Comparison of ENCODE assay signal across 7 mouse cellular contexts in genomic region chr10:126957359-126958107, GRCm38 (mm10). TPM values are rescaled to one million over a fixed set of nuclear protein-coding genes. Genes with fewer than 3 reads are reported as not detected.
DNase-seq lines count a peak whose midpoint lies in the region; ATAC-seq and TF ChIP-seq lines count a peak whose summit lies in the region.

No protein-coding gene starts in this region.

- H3K27me3 ChIP-seq in embryonic facial prominence, embryonic 13.5 days, result 0 out of 2 replicates have a peak, but pooled peaks cover 3% of the 10 kb centered on the region
- no peaks in the 10 kb centered on the region for H3K27me3 ChIP-seq in heart, embryonic 13.5 days (replicated peaks)
- no peaks in the 10 kb centered on the region for H3K27me3 ChIP-seq in liver, adult 2 months (ENCODE audit: control insufficient read depth, insufficient read depth, low read length)
- no peaks in the 10 kb centered on the region for H3K27me3 ChIP-seq in midbrain, embryonic 16.5 days (ENCODE audit: control insufficient read depth, insufficient read depth, low read depth, low read length)

- H3K27ac ChIP-seq in embryonic facial prominence, embryonic 13.5 days, result peak overlapping the region; percentile 84
- peak overlapping the region; percentile 87 for H3K27ac ChIP-seq in heart, embryonic 13.5 days (replicated peaks)
- no peak overlapping the region for H3K27ac ChIP-seq in liver, adult 2 months (replicated peaks; ENCODE audit: insufficient read depth, low read depth, low read length)
- H3K27ac ChIP-seq in midbrain, embryonic 16.5 days (ENCODE audit: low read length), result peak overlapping the region; percentile 87

- 0 out of 2 replicates have a peak overlapping the region, but pooled peaks have one; percentile 9 for H3K4me3 ChIP-seq in embryonic facial prominence, embryonic 13.5 days
- H3K4me3 ChIP-seq in heart, embryonic 13.5 days, result peak overlapping the region; percentile 20
- H3K4me3 ChIP-seq in liver, adult 2 months (ENCODE audit: insufficient read depth, low read depth, low read length), result no peak overlapping the region
- peak overlapping the region; percentile 11; the same call in 1 of the 2 replicates for H3K4me3 ChIP-seq in midbrain, embryonic 16.5 days (ENCODE audit: low read depth, low read length)

- ATAC-seq in cerebellum, adult (ENCODE audit: insufficient number of reproducible peaks, low FRiP score, low TSS enrichment), result peak; percentile 51; the same call in 1 of the 2 replicates
- peak; percentile 40; the same call in 1 of the 2 replicates for ATAC-seq in embryonic facial prominence, embryonic 13.5 days (ENCODE audit: insufficient number of reproducible peaks, insufficient read depth, low FRiP score, low TSS enrichment, low read depth)
- peak; percentile 26; the same call in 1 of the 2 replicates for ATAC-seq in heart, embryonic 13.5 days (ENCODE audit: extremely low read depth, insufficient number of reproducible peaks, low FRiP score, low TSS enrichment)
- peak; percentile 90 for ATAC-seq in midbrain, embryonic 16.5 days

- no peaks in the 10 kb centered on the region for H3K36me3 ChIP-seq in embryonic facial prominence, embryonic 13.5 days
- no peaks in the 10 kb centered on the region for H3K36me3 ChIP-seq in heart, embryonic 13.5 days
- no peaks in the 10 kb centered on the region for H3K36me3 ChIP-seq in liver, adult 2 months (ENCODE audit: control insufficient read depth, insufficient read depth, low read length)
- no peaks in the 10 kb centered on the region for H3K36me3 ChIP-seq in midbrain, embryonic 16.5 days (ENCODE audit: control insufficient read depth, insufficient read depth, low read length)

- TF ChIP-seq CTCF in liver, adult 2 months (IDR thresholded peaks at IDR 0.05; ENCODE audit: low read depth, low read length), result no peak

- H3K9me3 ChIP-seq in embryonic facial prominence, embryonic 13.5 days, result no peaks in the 10 kb centered on the region
- 0 out of 2 replicates have a peak, but pooled peaks cover 4% of the 10 kb centered on the region for H3K9me3 ChIP-seq in heart, embryonic 13.5 days
- H3K9me3 ChIP-seq in midbrain, embryonic 16.5 days (replicated peaks; ENCODE audit: control insufficient read depth, low read length, poor library complexity, severe bottlenecking), result no peaks in the 10 kb centered on the region

- H3K79me2 ChIP-seq in liver, adult 2 months (ENCODE audit: control insufficient read depth, insufficient read depth, low read length), result no peaks in the 10 kb centered on the region

- 2% methylated on average over 25 of the region's 25 CpGs for WGBS in embryonic facial prominence, embryonic 13.5 days
- 4% methylated on average over 25 of the region's 25 CpGs for WGBS in heart, embryonic 13.5 days
- WGBS in liver, adult 2 months, result 21% methylated on average over 25 of the region's 25 CpGs
- under 1% methylated on average over 25 of the region's 25 CpGs for WGBS in midbrain, embryonic 16.5 days

- H3K9ac ChIP-seq in embryonic facial prominence, embryonic 13.5 days, result peak overlapping the region; percentile 65
- H3K9ac ChIP-seq in heart, embryonic 13.5 days, result peak overlapping the region; percentile 70
- H3K9ac ChIP-seq in liver, adult 2 months (ENCODE audit: low read depth, low read length), result no peak overlapping the region
- H3K9ac ChIP-seq in midbrain, embryonic 16.5 days (ENCODE audit: low read depth, low read length), result peak overlapping the region; percentile 57

- peak; percentile 67 for DNase-seq in kidney, postnatal 10 days
- DNase-seq in liver, adult 2 months (ENCODE audit: extremely low read depth, low read depth, low spot score), result peak; percentile 38
- peak; percentile 31 for DNase-seq in yolk sac, embryonic 10.5 days (ENCODE audit: low spot score)

- H3K4me2 ChIP-seq in embryonic facial prominence, embryonic 13.5 days, result peak overlapping the region; percentile 47
- H3K4me2 ChIP-seq in heart, embryonic 13.5 days, result peak overlapping the region; percentile 58
- peak overlapping the region; percentile 41 for H3K4me2 ChIP-seq in midbrain, embryonic 16.5 days (ENCODE audit: low read length)

- H3K4me1 ChIP-seq in embryonic facial prominence, embryonic 13.5 days, result peaks cover 44% of the 10 kb centered on the region
- peaks cover 48% of the 10 kb centered on the region for H3K4me1 ChIP-seq in heart, embryonic 13.5 days
- H3K4me1 ChIP-seq in liver, adult 2 months (ENCODE audit: control insufficient read depth, insufficient read depth, low read length), result peaks cover 4% of the 10 kb centered on the region; the same call in 1 of the 2 replicates
- peaks cover 18% of the 10 kb centered on the region for H3K4me1 ChIP-seq in midbrain, embryonic 16.5 days (ENCODE audit: control insufficient read depth, insufficient read depth, low read length)

- TF ChIP-seq POLR2A in liver, adult 2 months (IDR thresholded peaks at IDR 0.05; ENCODE audit: extremely low read depth, insufficient read depth, low read length), result no peak

RNA-seq across cellular contexts. Expression of gene Ctdsp2, which starts 21.0 kb away (rescaled TPM):
- polyA plus RNA-seq in embryonic facial prominence, embryonic 13.5 days (2015; fragmentation: Nextera tagmentation; extraction: Ambion mirVana), result 84.8 and 87.4 TPM in 2 replicates
- polyA plus RNA-seq in heart, embryonic 13.5 days (2015; fragmentation: Nextera tagmentation; extraction: Ambion mirVana), result 37.1 and 39.6 TPM in 2 replicates
- total RNA-seq in liver, adult 2 months (2014; rRNA removed), result 18.4 and 25.7 TPM in 2 replicates
- polyA plus RNA-seq in liver, adult 2 months (2012; rRNA removed), result 23.1 and 29.3 TPM in 2 replicates
- 12.0 and 13.5 TPM in 2 replicates for polyA plus RNA-seq in midbrain, embryonic 16.5 days (2015; fragmentation: Nextera tagmentation; extraction: Ambion mirVana)

RNA-seq across cellular contexts. Expression of gene Avil, which starts 43.0 kb away (rescaled TPM):
- polyA plus RNA-seq in embryonic facial prominence, embryonic 13.5 days (2015; fragmentation: Nextera tagmentation; extraction: Ambion mirVana), result 0.58 and 0.97 TPM in 2 replicates
- 0.17 and 0.21 TPM in 2 replicates for polyA plus RNA-seq in heart, embryonic 13.5 days (2015; fragmentation: Nextera tagmentation; extraction: Ambion mirVana)
- total RNA-seq in liver, adult 2 months (2014; rRNA removed), result 0.09 and 0.20 TPM in 2 replicates
- polyA plus RNA-seq in liver, adult 2 months (2012; rRNA removed), result 0.06 TPM in 1 of 2 replicates, not detected in the other
- 1.7 and 2.8 TPM in 2 replicates for polyA plus RNA-seq in midbrain, embryonic 16.5 days (2015; fragmentation: Nextera tagmentation; extraction: Ambion mirVana)

RNA-seq across cellular contexts. Expression of gene Atp23, which starts 56.4 kb away (rescaled TPM):
- 19.7 and 19.9 TPM in 2 replicates for polyA plus RNA-seq in embryonic facial prominence, embryonic 13.5 days (2015; fragmentation: Nextera tagmentation; extraction: Ambion mirVana)
- 6.4 and 8.6 TPM in 2 replicates for polyA plus RNA-seq in heart, embryonic 13.5 days (2015; fragmentation: Nextera tagmentation; extraction: Ambion mirVana)
- 5.9 and 8.3 TPM in 2 replicates for total RNA-seq in liver, adult 2 months (2014; rRNA removed)
- 5.5 and 6.4 TPM in 2 replicates for polyA plus RNA-seq in liver, adult 2 months (2012; rRNA removed)
- 13.4 and 15.6 TPM in 2 replicates for polyA plus RNA-seq in midbrain, embryonic 16.5 days (2015; fragmentation: Nextera tagmentation; extraction: Ambion mirVana)

Comparison
In these comparisons a context has a peak if more than half of its experiments do, and no peak if none do; other contexts are left out.
1. ATAC-seq: peak in every context shown above with its lines; median percentile 90 in midbrain, embryonic 16.5 days; 51 in cerebellum, adult; 40 in embryonic facial prominence, embryonic 13.5 days; 26 in heart, embryonic 13.5 days.